Mouse (Mus musculus) lung, postnatal 36 days (tissue): ENCODE measurements around the gene Lep.
A peak's percentile ranks its signal among the peaks of the same experiment; 100 is the strongest.

Experiments
- DNase-seq: peaks from one replicate; pipeline ENCODE4 v3.0.0; 2022; ENCODE audit warnings: mixed read lengths

The Lep gene

DNA sequence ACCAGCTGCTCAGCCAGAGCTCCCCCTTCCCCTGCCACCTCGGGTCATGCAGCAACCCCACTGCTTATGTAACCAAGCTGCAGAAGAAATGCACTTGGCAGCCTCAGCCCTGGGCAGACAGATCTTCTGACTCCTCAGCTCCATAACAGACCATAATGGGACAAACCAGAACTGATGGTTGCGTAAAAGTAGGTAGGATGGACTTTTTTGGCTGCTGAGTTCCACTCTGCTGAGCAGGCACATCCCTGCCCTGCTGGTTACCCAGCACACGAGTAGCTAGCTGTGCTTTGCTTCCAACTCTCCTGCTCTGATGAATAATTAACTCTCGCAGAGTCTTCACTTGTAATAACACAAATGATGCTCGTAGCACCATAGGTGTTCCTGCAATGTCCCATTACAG lies 10.1 kb upstream of the Lep start:
- DNase-seq: no peak

DNA sequence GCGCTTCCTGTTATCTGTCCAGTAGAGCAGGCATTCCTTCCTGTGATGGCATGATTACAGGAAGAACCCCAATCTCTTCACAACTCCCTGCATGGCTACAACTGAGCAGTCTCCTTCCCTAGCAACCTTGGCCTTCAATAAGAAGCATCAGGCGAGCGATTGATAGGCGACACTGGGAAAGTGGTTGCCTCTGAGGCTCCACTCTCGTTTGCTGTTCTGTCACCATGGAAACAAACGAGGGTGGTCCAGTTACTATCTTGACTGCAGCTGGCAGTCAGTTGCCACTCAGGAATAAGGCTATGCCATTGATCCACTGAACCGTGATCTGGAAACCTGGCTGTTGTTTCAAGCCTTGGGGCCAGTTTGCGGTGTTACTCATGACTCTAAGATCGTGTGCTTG lies 7.8 kb upstream of the Lep start:
- DNase-seq: no peak

DNA sequence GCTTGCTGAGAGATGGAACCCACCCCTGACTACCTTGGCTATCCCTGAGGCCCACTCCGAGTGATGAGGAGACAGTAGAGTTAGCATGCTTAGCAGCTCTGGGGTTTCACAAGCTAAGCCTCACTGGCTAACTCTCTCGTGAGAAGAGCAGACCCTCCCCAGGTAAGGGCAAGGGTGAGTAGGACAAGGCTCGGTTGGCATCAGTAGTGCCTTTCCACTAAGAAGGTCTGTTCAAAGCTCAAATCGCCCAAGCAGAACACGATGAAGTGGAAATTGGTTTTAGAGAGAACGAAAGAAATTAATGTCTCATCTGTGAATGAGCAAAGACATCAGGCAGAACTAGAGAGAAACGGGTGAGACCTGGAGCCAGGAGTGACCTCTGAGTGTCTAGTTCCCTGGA lies 6.8 kb upstream of the Lep start:
- DNase-seq: no peak

DNA sequence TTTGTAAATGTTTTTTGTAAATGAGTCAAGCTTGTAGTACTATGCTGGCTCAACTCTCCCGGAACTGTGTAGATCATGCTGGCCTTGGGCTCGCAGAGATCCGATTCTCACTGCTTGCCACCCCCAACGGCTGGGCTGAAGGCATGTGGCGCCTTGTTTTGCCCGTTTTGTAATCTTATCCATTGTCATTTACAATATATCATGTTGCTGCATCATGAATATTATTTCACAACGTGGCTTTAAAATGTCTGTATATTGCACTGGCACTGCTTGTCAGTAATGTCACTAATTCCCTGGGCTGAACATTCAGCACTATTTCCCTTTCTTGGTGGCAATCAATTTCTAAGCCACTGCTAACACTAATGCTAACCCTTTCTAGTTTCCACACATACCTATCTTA lies 3.6 kb upstream of the Lep start:
- no peak for DNase-seq

DNA sequence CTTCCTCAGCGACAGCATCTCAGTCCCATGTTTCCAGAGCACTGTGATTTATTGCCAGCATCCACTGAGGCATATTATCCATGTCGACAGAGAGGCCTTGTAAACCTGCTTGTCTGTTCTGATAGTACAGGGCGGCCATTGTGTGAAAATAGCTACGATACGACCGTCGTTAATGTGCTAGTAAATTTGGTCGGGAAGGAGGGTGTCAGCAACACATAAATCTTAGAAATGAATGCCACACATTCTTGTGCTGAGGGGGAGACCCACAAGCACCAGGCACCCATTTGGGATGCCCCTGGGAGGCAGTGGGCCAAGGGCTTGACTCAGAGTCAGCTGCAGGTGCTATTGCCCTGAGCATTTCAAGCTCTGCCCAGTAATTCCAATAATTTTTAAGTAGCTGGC lies 6.4 kb downstream of the Lep start:
- DNase-seq: peak; percentile 38

DNA sequence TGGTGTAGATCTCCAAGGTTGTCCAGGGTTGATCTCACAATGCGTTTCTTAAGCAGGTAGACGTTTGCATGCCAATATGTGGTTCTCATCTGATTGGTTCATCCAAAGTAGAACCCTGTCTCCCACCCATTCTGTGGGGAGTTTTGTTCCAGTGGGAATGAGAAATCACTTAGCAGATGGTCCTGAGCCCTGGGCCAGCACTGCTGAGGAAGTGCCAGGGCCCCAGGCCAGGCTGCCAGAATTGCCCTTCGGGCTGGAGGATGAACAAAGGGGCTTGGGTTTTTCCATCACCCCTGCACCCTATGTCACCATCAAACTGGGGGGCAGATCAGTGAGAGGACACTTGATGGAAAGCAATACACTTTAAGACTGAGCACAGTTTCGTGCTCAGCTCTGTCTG lies 12.2 kb downstream of the Lep start:
- no peak for DNase-seq

DNA sequence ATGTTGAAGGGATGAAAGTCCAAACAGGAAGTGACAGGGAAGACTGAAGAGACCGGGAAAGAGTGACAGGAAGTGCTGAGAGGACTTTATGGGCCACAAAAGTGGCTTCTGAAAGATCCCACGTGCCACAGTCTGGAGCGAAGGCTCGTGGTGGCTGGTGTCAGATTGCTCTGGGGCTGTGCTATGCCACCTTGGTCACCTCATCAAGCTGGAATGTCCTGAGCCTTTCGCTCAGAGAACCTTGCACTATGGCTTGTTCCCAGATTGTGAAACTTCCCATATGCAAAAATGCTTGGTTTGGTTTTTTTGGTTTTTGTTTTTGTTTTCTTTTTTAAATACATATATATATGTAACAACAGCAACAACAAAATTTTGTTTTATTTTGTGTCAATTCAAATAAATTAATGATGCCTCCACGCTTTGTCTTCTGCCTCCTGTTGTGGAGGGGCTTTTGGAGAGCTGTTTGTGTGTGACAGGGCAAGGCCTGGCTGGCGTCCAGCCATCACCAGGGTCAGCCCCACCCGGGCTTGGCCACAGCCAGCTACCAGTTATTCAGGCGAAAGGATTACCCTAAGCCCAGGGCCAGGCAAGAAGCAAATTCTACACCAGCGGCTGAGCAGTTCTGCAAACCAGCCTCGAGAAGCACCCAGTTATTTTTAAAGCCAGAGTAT lies 13.6 kb downstream of the Lep start:
- DNase-seq: no peak

DNA sequence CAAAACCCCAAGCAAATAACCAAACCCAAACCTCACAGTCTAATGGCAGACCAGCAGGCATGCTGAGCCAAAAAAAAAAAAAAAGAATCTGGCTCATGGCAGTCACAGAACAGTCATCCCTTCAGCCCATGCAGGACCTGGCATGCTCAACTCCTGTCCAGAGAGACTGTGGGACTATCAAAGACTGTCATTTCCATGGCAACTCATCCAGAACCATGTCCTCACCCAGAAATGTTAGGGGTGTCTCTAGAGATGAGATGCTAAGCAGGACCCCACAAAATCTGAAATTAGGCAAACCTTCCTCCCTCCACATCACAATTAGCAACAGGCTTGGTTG lies 14.1 kb downstream of the Lep start:
- DNase-seq: no peak

DNA sequence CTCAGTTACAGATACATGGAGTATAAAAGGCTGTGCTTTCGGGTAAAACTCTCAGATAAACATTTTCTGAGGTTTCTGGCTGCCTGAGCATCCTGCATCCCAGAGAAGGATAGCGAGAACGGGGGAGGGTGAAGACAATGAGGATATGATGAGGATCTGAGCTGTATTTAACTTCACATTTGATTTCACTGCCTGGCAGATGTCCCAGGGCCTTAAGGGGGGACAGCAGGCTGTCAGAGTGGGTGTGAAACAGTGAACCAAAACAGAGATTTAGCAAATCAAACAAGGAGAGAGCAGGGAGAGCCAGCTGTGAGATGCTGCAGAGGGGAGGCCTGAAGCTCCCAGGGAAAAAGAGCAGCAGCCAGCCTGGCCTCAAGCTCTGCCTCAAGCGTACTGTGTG lies 19.3 kb downstream of the Lep start:
- no peak for DNase-seq

DNA sequence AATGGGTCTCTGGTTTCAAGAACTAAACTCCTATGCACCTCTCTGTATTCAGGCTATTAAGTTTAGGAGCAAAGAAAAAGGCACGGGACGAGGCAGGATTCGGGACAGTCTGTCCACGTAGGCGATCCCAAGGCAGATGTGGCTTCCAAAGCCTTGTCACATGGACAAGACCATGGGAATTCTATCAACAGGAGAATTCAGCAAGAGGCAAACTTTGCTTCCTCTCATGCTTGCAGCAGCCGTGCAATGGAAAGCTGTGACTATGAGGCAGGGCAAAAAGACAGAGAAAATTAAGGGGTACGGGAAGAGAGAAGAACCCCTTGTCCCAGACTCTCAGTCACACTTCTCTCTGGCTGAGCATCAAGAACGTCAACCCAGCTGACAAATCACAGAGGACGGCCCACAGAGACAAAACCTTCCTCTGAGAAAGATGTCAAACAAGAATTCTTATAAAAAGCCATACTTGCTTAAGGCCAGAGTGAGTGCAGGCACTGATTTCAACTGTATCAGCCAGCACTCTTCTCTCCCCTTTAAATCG lies 21.9 kb downstream of the Lep start:
- no peak for DNase-seq

DNA sequence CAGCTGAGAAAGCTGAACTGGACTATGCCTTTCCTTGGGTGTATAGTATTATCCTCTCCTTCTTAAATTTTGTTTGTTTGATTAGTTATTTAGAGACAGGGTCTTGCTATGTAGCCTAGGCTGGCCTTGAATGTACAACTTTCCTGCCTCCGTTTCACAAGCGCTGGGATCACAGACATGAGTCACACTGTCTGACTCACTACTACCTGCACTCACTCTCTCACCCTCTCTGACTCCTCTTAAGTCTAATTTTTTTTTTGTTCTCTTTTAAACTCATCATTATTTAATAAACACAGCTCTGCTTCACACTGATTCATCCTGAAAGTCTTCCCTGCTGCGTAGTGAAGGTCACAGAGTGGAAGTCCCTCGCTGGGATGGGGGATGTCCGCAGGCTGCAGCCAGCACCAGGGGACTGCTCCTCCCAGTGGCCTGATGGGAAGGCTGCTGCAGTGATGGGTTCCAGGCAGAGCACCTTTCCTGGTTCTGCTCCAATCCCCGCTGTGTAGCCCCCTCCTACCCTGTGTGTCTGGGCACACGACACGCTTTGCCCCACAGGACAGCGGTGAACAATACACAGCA lies 22.8 kb downstream of the Lep start:
- no peak for DNase-seq

DNA sequence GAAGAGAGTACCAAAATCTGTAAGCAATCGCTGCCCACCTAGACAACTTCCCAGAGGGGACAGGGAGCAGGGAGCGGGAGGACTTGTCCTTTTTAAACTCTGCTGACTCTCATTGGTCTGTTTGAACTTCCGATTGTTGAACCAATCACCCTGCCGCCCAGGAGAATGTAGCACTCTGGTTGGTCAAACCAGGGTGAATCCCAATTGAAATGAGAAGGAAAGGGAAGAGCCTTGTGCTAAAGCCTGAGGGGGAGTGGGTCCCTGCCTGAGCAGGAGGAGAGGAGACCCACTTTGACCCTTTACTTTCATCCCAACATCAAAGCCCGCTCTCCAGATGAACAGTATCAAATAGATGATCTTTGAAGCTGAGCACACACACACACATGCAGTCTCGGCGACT lies 24.4 kb downstream of the Lep start:
- DNase-seq: no peak

DNA sequence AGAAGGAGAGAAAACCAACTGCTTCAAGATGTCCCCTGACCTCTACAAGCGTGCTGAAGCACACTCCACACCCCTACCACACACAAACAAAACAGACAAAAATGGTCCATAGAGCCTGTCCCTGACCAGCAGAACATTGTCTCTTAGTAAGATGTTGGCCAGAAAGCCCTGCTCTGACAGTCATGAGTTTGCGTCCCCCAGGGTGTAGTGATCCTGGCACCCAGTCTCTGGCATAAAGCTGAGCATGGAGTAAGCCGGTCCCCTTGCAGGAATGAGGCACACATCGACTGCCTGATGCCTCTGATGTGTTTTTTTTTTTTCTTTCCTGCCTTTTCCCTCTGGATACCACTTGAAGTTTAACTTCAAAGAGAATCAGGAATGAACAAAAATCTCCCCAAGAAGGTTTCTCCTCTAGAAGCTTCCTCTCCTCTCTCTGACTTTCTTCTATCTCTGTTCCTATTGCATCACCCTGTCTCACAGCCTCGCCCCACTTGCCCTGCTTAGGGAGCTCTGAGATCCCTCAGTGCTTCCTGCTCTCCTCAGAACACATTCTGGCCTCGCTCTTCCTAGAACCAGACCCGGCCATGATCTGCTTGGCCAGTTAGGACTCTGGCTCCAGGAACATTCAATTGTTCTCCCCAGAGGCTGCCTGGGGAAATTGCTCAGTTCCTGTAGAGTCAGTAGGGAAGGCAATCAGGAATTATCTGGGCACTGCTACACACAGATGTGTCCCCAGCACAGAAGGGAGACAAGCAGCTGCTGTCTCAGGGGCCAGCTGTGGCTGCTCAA lies 28.1 kb downstream of the Lep start:
- peak; percentile 9 for DNase-seq

DNA sequence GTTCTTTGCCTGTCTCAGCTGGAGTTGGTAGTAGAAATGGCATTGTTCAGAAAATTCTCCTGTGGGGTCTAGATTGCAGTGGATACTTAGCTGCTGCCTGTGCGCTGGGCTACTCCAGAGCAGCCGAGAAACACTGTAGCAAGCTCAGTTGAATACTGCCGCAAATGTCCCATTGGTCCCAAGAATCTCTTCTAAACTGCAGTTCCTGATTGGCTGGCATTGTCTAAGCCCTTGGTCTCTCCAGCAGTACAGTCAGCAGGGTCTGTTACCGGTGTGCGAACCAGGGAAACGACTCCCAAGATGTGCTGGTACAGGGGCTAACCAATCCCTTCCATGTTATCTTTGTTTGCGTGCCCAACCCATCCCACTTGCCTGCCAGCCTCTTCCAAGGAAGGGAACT lies 32.2 kb downstream of the Lep start:
- DNase-seq: no peak

DNA sequence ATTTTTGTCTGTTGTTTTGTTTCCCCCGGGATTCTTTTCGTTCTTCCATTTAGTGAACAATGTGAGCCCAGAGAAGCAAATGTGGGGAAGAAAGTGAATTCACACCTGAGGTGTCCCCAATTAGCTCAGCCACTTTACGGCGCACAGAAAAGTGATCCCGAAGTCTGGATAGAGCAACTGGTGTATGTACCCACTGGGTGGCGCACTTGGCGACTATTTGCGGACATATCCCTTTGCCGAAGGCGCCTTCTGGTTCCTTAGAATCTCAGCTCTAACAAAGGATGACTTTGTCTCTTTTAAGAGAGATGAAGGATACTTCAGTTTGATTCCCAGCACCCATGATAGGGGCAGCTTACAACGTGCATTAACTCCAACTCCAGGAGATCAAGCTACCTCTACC lies 32.9 kb downstream of the Lep start:
- no peak for DNase-seq

DNA sequence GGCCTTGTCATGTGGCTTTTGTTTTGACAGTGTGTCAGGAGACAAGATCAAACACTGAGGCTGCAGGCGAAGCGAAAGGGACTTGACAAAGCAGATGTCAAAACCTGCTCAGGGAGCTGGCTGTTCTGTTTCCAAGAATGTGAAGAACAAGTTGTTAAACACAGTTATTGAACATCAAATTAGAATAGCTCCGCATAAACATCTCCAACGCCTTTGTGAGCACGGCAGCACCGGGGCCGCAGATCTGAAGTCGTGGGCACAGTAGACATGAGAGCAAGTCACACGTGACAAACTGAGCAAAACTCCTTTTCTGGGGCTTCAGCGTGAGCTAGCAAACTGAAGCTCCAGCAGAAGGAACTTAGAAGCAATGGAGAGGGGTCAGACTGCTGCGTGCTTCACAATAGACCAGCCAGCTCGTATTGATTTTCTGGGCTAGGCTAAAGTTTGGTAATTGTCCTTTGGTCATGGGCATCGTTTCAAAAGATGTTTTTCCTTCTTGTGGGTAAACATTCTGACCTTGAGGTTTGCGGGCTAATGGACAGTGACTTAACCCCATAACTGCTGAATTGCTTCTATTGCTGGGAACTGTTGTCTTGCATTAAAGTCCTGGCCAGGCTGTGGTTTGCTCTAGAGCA lies 39.6 kb downstream of the Lep start:
- no peak for DNase-seq

DNA sequence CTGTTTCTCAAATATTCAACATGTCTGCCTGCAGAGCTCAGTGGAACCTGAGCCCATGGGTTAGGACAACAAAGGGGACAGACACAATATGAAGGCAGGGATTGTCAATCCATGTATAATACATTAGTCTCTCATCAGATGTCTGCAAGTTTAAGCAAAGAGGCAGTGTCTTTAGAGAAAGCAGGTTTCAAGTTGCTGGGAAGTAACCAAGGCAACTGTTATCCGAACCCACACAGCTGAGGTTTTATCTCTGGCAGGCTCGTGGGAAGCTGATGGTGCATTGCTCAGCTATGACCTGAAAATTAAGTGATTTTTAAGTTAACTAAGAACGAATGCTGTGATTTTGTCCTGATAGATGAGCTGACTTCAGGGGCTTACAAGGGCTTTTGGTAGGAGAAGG lies 40.4 kb downstream of the Lep start:
- no peak for DNase-seq

DNA sequence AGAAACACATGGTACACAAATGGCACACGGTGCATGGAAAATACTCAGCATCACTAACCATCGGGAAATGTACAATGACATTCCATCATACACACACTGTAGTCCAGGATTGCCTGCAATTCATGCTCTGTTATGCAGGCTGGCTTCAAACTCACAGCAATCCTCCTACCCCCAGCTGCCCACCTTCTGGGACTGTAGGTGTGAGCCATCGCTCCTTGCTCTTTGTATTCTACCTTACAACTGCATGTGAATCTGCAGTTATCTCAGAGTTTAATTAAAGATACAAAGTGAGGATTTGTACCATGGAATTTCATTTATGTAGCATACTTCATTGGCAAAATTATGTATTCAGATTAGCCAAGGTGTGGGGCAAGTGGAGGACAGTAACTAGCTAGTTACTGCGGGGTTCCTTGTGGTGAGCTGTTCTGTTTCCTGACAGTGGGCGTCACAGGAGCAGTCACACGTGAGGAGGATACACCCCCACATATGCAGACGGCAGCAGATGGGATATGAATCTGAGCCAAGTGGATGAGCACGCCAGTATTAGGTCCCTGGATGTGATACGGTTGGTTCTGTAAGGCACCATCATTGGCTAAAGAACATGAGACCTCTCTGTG lies 41.3 kb downstream of the Lep start:
- no peak for DNase-seq

DNA sequence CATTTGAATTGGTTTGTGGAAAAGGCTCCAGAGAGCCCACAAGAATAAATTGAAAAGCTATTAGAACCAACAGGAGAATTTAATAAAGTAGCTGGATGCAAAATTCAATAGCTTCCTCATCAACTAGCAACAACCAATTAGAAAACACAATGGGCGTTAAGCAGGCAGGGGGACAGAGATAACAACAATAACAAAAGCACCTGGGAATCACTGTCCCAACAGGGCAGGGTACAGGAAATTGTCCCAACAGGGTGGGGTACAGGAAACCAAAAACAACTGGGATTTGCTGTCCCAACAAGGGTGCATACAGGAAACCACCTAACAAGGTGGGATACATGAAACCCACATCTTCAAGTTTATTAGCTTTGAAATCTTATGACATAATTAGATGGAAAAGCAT lies 48.4 kb downstream of the Lep start:
- no peak for DNase-seq

DNA sequence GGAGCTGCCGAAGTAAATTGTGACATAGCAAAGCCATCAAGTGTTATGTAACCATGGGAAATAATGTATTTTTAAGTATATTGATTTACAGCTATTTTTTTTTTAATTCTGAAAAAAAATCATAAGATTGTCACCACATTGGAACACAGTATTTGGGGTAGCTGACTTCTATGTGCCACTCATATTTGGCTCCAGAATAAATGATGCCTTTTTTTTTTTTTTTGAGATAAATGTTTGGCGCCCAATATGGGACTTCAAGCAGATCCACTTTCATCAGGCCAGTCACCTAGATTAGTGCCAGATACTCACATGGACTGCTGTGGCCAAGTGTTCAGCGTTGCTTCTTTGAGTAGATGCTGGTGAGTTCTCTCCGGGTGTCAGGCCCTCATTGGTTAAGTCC lies 51.5 kb downstream of the Lep start:
- DNase-seq: no peak

DNA sequence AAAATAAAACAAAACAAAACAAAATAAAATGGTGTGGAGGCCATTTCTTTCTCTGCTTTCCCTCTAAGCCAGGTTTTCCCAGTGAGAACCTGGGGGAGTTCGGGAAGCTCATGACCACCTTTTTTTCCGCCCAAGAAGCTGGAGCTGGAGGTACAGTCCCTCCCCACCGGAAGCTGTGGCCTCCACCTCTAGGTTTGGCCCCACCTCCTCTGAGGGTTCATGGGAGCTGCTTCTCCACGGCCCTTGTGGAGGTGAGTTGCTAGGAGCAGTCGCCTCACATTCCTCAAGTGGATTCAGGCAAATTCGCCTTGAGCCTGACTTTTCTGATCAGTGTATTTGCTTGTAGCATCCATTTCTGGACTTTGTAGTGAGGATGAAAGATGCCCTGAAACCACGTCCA lies 55.7 kb downstream of the Lep start:
- DNase-seq: no peak

DNA sequence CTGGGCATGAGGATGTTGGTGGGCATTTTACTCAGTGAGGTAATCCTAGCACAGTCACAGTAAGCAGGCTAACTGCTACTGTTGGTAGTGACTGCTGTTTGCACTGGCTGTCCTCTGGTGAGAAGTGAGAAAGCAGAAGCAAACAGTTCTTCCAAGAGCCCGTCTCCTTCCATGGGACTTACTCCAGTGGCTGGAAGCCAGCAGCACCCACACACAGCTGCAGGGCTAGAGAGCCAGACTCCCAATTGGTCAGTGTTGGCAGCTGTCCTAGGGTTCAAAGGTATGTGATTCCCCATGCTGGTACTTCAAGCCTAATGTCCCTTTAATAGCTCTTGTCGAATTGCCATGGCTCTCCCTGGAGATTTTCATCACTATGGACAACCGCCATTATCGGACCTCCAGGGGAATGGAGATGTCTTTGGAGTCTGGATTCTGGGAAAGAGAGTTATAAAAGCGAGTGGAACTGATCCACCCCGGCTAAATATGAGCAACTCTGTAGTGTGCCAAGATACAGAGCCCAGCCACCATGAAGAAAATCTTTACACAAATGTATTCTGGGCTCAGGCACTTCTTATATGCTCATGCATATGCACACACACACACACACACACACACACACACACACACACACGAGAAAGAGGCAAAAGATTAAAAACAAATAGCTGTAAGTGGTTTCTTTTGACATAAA lies 57.5 kb downstream of the Lep start:
- peak; percentile 46 for DNase-seq

DNA sequence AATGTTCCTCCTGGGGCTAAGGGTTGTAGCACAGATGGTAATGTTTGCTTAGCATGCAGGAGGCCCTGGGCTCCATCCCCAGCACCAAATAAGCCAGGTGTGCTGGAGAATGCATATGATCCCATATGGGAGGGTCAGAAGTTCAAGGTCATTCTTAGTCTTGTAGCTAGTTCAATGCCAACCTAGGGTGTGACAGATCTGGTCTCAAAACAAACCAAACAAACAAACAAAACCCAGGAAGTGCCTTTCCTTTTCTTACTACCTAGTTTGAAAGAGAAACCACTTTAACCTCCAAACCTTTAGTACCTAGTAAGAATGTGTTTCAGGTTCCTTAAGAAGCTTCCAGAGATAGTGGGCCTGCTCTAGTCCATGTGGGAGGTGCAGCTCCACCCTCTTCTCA lies 58.2 kb downstream of the Lep start:
- no peak for DNase-seq
